Mouse (Mus musculus) left cerebral cortex, postnatal 36 days (tissue): ENCODE measurements around the gene Cdc34b. TPM values are rescaled to one million over a fixed set of nuclear protein-coding genes. Genes with fewer than 3 reads are reported as not detected.
"Not testable (repeated sequence)": the region's sequence is repeated elsewhere in the genome, so short reads cannot be mapped to it uniquely, and the experiment has no call there.

Source experiments
- DNase-seq, 2 experiments: peaks; one replicate each; pipeline ENCODE4 v3.0.0; 2021 to 2022; ENCODE audit warnings: low spot score in 2 of 2, mixed read lengths in 1 of 2
- intact Hi-C: fragments of 180-260 bp; cut with DNase I; formaldehyde crosslinking; loops from one replicate; pipeline ENCODE4 v1.15.1; 2025
- total RNA-seq, 2 experiments: library from RNA; stranded (reverse); gene quantifications; 2 replicates each; pipeline ENCODE4 v1.2.3; 2021

Gene Cdc34b
- total RNA-seq: under 1 TPM in 1 of 2 experiments, not detected in 1; 0.34 TPM

DNA sequence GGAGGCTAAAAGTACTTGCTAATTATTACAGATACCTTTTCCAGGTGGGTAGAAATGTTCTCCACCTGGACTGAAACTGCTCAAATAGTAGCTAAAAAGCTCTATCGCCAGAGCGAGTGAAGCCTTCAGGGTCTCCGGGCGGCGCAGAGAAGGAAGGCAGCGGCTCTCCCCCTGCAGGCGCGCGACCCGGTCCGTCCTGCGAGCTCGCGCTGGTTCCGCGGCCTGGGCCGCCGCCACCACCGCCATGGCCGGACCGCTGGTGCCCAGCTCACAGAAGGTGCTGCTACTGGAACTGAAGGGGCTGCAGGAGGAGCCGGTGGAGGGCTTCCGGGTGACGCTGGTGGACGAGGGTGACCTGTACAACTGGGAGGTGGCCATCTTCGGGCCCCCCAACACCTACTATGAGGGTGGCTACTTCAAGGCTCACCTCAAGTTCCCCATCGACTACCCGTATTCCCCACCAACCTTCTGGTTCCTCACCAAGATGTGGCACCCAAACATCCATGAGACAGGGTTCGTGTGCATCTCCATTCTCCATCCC is at the start of gene Cdc34b:
Gene Cdc34b (plus strand): TSS at position 51 of the 541 bp plus-strand sequence.
- DNase-seq: no peak
- intact Hi-C loops: no loop called here

DNA sequence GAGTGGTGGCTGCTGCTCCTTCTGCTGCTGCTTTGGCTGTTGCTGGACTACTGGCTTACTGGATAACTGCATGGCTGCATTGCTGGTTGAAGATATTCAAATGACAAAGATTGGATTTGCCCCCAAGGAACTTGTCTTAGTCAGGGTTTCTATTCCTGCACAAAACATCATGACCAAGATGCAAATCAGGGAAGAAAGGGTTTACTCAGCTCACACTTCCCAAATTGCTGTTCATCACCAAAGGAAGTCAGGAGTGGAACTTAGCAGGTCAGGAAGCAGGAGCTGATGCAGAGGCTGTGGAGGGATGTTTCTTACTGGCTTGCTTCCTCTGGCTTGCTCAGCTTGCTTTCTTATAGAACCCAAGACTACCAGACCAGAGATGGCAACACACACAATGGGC is 49.1 kb upstream of the Cdc34b start:
- intact Hi-C loops, DNase-seq: not testable (repeated sequence)

DNA sequence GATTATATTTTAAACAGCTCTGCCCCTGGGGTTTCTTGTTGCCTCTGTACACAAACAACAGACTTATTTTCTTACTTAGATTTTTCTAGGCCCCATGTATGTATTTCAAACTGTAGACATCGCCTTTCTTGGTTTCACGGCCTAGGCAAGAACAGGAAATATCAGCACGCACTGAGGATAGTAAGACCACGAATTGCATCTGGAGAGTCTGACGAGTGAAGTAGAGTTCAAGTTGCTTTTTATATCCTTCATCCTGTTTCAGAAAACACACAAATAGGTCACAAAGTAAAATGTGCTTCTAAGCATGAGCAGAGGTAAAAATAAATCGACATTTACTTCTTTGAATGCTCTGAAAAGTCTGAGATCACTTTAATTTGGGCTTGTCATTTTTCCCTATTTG is 46.1 kb upstream of the Cdc34b start:
- intact Hi-C loops: no loop called here
- DNase-seq: no peak

DNA sequence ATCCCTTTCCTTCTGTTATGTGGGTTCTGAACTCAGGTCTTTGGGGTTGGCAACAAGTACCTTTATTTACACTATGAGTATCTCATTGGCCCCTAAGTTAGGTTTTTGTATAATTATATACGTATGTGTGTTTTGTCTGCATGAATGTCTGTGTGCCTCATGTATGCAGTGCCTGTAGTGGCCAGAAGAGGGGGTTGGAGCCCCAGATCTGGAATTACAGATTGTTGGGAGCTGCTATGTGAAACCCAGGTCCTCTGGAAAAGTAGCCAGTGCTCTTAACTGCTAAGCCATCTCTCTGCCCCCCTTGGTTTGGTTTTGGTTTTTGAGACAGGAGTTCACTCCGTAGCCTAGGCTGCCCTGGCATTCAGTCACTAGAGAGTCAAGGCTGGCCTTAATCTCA is 44.4 kb upstream of the Cdc34b start:
- intact Hi-C loops: no loop called here
- DNase-seq: no peak

DNA sequence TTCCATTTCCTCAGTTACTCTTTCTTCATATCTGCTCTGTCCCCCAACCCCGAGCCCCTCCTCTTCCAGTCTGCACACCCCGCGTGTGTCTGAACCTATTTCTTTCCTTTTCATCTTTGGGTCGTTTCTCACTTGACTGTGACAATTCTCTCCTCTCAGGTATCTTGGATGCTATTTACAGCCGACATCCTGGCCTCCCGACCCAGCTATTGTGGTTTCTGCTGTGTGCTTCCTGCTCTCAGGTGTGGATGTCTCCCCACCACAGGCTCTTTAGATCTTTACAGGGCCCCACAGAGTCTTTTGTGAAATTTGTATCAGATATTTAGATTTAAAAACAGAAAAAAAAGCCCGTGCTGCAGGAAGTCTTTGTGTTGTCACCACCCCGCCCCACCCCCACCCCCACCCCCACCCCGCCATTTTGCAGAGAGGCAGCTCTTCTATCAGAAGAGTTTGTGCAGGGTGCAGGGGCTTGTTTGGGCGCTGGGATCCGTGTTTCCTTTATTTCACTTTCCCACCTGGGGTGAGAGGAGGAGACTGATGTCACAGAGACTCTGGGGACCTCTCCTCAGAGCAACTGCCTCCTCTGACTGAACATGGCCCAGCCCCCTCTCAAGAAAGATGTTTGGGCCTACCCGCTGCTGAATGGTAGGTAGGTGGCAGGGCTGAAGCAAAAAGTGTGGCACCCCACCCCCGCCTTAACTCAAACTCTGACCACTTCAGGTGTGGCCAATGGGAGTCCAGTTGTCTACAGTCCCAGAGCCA is 43.7 kb upstream of the Cdc34b start:
- DNase-seq: no peak
- intact Hi-C loops: no loop called here

DNA sequence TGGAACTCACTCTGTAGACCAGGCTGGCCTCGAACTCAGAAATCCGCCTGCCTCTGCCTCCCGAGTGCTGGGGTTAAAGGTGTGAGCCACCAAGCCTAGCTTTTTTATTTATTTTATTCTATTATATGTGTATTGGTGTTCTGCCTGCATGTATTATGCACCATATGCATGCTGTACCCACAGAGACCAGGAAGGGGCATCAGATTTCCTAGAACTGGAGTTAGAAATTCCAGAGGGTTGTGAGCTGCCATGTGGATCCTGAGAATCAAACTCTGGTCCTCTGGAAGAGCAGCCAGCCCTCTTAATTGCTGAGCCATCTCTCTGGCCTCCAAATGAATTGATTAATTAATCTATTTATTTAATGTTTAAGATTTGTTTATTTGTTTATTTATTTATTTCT is 42.2 kb upstream of the Cdc34b start:
- intact Hi-C loops: no loop called here
- DNase-seq: no peak

DNA sequence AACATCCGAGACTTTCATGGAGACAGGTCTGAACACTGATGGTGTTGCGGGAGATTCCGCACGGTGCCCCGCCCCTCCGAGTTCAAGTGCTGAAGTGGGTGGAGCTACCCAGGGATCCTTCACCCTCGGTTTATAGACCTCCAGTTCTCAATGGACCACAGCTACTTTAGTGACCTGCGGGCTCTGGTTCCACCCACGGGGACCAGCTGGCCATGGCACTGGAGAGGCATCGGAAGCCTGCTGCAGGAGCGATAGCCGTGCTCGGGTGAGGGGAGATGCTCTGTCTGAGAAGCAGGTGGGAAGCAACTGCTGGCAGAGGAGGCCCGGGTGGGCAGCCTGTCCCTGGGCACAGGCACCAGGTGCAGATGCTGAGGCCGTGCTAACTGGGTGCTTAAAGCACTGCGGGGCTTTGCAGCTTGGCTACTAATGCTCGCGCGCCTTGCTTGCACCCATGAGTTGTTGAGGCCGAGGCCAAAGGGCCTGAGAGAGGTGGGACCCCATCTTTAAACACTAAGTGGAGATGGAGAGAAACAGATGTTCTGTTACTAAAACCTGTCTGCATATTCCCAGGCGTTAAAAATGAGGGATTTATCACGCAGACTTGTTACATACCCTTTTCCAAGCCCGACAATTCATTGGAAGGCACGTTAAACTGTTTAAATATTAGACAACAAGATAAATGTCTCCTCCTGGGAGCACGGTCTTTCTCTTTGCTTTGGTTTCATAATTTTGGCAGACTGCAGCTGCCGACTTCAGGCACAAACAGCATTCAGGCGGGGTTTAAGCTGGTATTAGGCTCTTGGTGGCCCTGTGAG is 40.0 kb upstream of the Cdc34b start:
- intact Hi-C loops: no loop called here
- no peak for DNase-seq

DNA sequence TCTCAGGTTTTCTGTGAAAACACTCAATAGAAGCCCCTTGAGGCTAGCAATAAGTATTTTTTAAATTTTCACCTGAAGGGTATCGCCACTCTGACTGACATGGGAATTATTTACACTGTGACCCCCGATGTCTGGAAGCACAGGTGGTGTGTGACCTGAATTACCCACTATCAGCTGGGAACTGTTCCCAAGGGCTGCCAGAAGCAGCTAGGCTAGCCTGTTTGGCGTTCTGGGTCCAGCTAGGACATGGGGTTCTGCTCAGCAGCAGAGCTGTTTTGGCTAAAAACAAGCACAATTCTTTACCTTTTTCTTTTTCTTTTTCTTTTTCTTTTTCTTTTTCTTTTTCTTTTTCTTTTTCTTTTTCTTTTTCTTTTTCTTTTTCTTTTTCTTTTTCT is 39.4 kb upstream of the Cdc34b start:
- intact Hi-C loops: no loop called here
- no peak for DNase-seq

DNA sequence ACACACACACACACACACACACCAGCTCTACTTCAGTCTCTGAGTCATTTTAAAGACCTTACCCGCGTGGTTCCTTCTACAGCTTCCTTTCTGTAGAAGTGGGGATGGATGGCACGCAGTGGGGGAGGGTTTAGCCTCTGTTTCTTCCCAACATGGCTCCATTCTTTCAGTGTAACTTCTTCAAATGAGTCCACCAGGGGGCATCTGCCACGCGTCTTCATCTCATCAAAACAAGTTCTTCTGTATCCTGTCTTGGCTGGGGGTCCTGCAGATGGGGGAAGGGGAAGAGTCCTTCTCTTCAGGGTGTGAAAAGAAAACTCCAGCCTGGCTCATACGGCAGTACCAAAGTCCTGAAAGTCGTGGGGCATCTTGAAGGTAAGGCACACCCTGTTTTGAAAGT is 37.6 kb upstream of the Cdc34b start:
- intact Hi-C loops: no loop called here
- DNase-seq: no peak

DNA sequence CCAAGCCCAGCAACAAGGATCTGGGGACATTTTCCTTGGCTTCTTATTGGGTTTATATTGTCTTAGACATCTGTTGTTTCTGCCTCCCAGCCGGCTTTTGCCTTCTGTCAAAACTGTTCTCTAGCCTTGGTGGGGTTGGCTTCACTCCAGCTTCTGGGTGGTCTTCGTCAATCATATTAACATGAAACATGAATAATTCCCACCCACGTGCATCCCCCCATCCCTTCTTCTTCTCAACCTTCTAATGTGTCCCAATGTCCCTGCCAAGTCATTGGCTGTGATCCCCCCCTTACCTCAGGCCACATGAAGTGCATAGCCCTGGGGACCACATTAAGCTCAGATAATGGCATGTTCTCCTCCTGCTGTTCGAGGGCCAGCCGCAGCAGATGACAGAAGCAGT is 37.1 kb upstream of the Cdc34b start, which contains the start of gene Gm11541:
Gene Gm11541 (minus strand): TSS at position 28 of the 400 bp plus-strand sequence.
- DNase-seq: no peak

DNA sequence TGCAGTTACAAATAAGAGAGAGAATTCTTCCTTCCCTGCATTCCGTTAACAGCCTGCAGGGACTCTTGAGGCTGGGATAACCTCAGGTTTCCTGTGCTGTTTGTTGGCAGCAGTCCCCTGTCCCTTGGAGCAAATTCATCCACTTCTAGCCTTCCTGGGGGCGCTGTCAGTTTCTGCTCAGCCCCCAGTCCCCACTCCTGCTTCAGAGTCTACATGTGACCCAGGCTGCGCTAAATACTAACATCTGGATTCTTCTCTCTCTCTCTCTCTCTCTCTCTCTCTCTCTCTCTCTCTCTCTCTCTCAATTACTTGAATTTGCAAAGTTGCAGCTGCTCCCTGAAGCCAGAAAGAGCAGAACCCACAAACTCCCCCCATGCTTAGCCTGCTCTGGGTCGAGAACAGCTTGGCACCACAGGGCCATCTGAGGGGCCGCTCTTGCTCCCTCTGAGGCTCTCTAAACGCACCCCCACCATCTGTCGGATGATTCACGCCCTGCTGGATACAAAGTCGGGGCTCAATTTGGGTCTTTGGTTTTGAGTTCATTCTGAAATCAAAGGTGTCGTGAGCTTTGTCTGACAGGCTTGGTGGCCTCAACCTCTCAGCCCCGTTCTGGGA is 28.2 kb upstream of the Cdc34b start:
- intact Hi-C loops: no loop called here
- no peak for DNase-seq

More for the DNA sequence above, 37.1 kb upstream of the Cdc34b start, which contains the start of gene Gm11541:
- intact Hi-C loops: no loop called here

DNA sequence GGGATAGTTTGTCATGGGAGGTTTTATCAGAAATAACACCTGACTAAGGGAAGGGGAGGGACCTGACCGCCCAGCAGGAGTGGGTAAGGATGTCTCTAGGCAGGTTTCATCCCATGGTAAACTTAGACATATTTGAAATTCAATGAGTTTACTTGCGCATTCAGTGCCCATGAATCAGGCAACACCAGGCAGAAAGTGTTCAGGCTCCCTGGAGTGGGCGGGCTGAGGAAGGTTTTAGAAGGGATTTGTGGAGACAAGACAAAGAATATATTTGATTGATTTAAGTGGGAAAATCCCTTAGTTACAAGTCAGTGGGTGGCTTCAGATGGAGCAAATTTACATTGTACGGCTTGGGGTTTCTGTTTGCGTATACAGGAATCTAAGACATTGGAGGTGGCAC is 26.0 kb upstream of the Cdc34b start:
- peak; percentile 19 to 38 for DNase-seq
- intact Hi-C loops: no loop called here

DNA sequence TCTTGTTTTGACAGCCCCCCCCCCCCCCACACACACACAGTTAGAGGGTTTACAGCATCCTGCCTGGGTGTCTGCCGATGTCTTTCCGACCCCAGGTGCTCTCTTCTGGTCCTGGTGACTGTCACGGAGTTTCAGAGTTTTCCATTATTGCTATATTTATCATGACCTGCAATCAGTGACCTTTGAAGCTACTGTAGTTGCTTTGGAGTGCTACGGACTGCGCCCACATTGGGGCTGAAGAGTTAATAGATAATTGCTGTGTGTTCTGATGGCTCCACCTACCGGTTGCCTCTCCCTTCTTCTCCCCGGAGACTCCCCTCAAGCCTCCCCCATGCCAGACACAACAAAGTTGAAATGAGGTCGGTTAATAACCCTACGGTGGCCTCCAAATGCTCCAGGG is 24.8 kb upstream of the Cdc34b start:
- intact Hi-C loops: no loop called here
- no peak for DNase-seq

DNA sequence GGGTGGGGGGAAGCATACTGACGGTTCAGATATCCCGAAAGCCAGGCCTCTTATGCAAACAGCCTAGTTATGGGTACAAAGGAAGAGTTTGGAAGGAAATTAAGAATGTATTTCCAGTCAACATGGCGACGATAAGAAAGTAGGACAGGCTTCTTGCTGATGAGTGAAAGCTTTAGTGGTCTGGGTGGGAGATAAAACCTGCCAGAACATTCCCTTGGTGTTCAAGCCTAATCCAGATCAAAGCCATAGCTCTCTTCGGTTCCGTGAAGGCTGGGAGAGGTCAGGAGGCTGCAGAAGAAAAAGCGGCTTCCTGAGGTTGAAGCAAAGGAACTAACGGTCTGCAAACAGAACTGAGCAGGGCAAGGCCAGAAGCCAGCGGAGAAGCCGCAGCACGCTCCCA is 24.3 kb upstream of the Cdc34b start:
- intact Hi-C loops: no loop called here

DNA sequence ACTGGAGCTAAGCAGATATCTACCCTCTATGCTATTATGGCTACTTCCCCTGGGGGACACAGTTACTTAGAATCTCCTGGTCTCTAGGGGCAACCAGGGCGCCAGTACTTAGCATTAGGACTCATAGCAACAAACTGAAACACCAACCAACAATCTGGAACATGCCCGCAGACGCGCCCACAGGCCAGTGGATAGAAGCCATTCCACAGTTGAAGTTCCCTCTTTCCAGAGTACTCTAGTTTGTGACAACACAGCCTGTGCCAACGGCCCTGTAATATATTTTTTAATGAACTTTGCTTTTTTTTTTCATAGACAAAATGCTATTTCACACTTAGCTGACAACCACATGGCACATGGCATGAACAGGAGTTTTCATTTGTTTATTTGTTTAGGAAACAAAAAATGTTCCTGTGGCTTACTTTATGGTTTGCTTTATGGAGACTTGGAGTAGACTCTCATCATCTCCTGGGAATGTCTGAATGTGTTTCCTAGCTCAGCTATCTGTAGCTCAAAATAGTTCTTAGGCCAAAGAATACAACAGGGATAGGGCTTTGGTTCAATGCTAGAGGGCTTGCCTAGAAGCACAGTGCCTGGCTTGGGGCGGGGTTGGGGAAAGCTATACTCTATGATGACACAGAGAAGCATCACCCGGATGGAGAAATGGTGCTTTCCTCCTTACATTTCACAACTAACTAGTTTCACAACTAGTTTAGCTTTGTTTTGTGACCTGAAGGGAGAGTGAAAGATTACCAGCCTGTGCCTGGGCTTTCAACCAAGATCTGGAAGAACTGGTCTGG is 23.3 kb upstream of the Cdc34b start:
- intact Hi-C loops: no loop called here
- DNase-seq: no peak

More for the DNA sequence above, 24.3 kb upstream of the Cdc34b start:
- DNase-seq: no peak

DNA sequence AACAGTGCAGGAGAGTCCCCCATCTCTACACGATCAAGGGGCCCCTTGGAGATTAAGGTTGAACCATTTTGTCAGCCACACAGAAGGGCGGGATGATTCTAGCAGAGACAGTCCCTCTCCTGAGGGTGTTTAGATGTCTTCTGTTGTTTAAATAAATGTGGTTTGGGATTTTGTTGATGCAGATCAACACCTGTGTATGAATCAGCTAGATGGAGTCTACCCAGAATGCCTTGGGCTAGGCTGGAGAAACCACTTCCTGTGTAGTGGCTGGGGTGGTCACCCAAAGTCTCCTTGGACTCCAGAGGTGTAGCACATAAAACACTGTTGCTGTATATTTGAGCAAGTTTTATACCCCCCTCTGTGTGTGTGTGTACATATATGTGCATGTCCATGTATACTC is 22.4 kb upstream of the Cdc34b start:
- DNase-seq: no peak
- intact Hi-C loops: no loop called here

DNA sequence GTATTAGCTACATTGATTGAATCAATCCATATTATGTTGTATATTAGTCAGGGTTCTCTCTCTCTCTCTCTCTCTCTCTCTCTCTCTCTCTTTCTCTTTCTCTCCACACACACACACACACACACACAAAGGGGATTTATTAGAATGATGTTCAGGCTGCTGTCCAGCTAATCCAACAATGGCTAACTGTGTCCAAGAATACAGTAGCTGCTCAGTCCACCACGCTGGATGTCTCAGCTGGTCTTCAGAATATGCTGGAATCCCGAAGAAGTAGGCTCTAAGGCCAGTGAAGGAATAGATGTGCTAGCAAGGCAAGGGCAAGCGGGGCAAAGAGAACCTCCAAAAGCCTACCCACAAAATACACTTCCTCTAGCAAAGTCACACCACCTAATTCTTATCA is 14.3 kb upstream of the Cdc34b start:
- intact Hi-C loops: no loop called here
- no peak for DNase-seq

DNA sequence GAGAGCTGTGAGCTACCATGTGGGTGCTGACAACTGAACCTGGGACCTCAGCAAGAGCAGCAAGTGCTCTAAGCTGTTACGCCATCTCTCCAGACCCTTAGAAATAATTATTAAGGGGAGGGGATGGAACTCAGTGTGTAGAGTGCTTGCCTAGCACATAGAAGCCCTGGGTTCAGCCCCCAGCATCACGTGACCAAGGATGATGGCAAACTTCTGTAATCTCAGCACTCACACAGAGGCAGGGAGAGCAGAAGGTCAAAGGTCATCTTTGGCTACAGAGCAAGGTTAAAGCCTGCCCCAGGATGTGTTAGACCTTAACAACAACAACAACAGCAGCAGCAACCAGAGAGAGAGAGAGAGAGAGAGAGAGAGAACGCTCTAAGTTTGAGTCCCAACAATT is 13.0 kb upstream of the Cdc34b start:
- DNase-seq: no peak

DNA sequence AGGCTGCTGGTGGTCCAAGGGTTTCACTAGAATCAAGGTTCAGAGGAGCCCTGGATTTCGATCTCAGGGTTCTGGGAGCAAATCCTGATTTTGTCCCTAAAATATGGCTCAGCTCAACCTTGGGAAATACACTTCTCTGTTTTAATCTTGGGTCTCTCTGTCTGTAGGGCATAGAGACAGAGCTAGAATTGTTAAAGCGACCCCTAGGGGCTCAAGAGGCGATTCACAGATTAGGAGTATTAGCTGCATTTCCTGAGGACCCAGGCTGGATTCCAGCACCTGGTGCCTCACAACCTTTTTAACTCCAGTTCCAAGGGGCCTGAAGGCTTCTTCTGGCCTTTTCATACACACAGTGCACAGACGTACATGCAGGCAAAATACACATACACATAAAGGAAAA is 12.0 kb upstream of the Cdc34b start:
- no peak for DNase-seq
- intact Hi-C loops: no loop called here

More for the DNA sequence above, 13.0 kb upstream of the Cdc34b start:
- intact Hi-C loops: no loop called here
